Mouse (Mus musculus) testis, adult 2 months (tissue): ENCODE measurements around the gene Agrp.

Source experiments
- CTCF ChIP-seq: fragments of 200-500 bp; IDR thresholded peaks from 2 replicates; pipeline ENCODE4 v1.5.1; 2012; ENCODE audit warnings: low read depth, mild to moderate bottlenecking, inconsistent platforms, low read length, moderate library complexity; ENCODE audit not compliant: control insufficient read depth, insufficient read depth, insufficient replicate concordance
- POLR2A ChIP-seq: fragments of 200-500 bp; IDR thresholded peaks from 2 replicates; pipeline ENCODE4 v1.6.1; 2012; ENCODE audit warnings: low read depth, mild to moderate bottlenecking, inconsistent platforms, low read length, moderate library complexity; ENCODE audit not compliant: control insufficient read depth

DNA sequence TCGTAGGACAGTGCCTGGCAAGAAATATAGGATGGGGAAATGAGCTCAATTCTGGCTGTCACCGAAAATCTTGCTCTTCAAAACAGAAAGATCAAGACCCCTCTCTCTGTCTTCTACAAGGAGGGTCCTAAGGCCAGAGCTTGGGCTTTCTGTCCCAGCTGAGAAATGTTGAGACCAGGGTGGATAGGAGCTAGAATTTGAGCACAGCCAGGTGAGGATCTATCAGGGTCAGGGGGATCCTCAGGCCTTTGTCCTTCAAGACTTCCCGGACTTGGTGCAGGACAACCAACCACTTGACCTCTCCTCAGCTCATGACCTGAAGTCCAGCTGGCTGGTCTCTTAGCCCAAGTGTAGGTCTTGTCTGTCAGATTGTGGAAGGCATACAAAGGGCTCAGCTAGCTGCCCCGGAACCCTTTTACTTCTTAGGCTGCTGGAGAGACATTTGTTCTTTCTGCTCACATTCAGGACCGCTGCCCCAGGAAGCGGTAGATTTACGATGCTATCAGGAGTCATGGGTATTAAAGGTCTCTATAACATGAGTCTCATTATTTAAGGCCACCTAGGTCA, 13.4 kb downstream of the Agrp start:
- TF ChIP-seq POLR2A (no peak), CTCF (no peak)
